Mouse (Mus musculus): ENCODE results near the gene Calcrl. TPM values are rescaled to one million over a fixed set of nuclear protein-coding genes. Genes with fewer than 3 reads are reported as not detected.

Calcrl gene
- polyA plus RNA-seq (2015; fragmentation: Nextera tagmentation; extraction: Ambion mirVana), result 14.2 TPM in 2 replicates

GRCm38 (mm10) chr2:84425138-84425537, at the start of gene Calcrl:
TSS of gene Calcrl (minus strand) at chr2:84425411.
- H3K9me3 ChIP-seq (ENCODE audit: control insufficient read depth), result no peaks in the 10 kb centered on the region
- TF ChIP-seq CTCF (IDR thresholded peaks at IDR 0.05; ENCODE audit: low read depth), result 0 out of 2 replicates have a peak, but pooled peaks have one; percentile 7
- H3K27me3 ChIP-seq (replicated peaks; ENCODE audit: control insufficient read depth, insufficient read depth, low read length), result no peaks in the 10 kb centered on the region
- peak within 1 kb of the TSS; percentile 54; the same call in 1 of the 2 replicates for H3K27ac ChIP-seq (ENCODE audit: low read depth, low read length)
- no peaks in the 10 kb centered on the region for H3K36me3 ChIP-seq (ENCODE audit: control insufficient read depth, insufficient read depth)
- H3K4me3 ChIP-seq (ENCODE audit: low read depth, low read length), result peak within 1 kb of the TSS; percentile 46
- peak within 1 kb of the TSS; percentile 71 for H3K4me2 ChIP-seq (replicated peaks; ENCODE audit: low read depth)
- H3K9ac ChIP-seq (ENCODE audit: low read depth, low read length), result peak within 1 kb of the TSS; percentile 44; the same call in 1 of the 2 replicates
- H3K4me1 ChIP-seq (replicated peaks; ENCODE audit: control insufficient read depth, insufficient read depth, low read length), result no peaks in the 10 kb centered on the region
- peak; percentile 69 for ATAC-seq
- WGBS, result under 1% methylated on average over 10 of the region's 10 CpGs

- no peak for TF ChIP-seq CTCF (IDR thresholded peaks at IDR 0.05; ENCODE audit: low read depth)
- no peak overlapping the region for H3K4me3 ChIP-seq (ENCODE audit: low read depth, low read length)
- WGBS, result 18% methylated on average over 6 of the region's 6 CpGs
- H3K4me1 ChIP-seq (replicated peaks; ENCODE audit: control insufficient read depth, insufficient read depth, low read length), result no peaks in the 10 kb centered on the region
- H3K9ac ChIP-seq (ENCODE audit: low read depth, low read length), result no peak overlapping the region
- ATAC-seq, result no peak
- H3K4me2 ChIP-seq (replicated peaks; ENCODE audit: low read depth), result no peak overlapping the region
- H3K9me3 ChIP-seq (ENCODE audit: control insufficient read depth), result no peaks in the 10 kb centered on the region
- peaks cover 5% of the 10 kb centered on the region; the same call in 1 of the 2 replicates for H3K36me3 ChIP-seq (ENCODE audit: control insufficient read depth, insufficient read depth)
- H3K27ac ChIP-seq (ENCODE audit: low read depth, low read length), result no peak overlapping the region
- no peaks in the 10 kb centered on the region for H3K27me3 ChIP-seq (replicated peaks; ENCODE audit: control insufficient read depth, insufficient read depth, low read length)
Measured at GRCm38 (mm10) chr2:84474651-84475050, 49.4 kb upstream of the Calcrl start.

GRCm38 (mm10) chr2:84473941-84474530, 48.8 kb upstream of the Calcrl start:
- Histone ChIP-seq H3K27me3 (replicated peaks; ENCODE audit: control insufficient read depth, insufficient read depth, low read length) (no peaks in the 10 kb centered on the region), H3K4me1 (replicated peaks; ENCODE audit: control insufficient read depth, insufficient read depth, low read length) (no peaks in the 10 kb centered on the region), H3K4me2 (replicated peaks; ENCODE audit: low read depth) (no peak overlapping the region), H3K4me3 (ENCODE audit: low read depth, low read length) (no peak overlapping the region), H3K36me3 (ENCODE audit: control insufficient read depth, insufficient read depth) (peaks cover 5% of the 10 kb centered on the region; the same call in 1 of the 2 replicates), H3K9me3 (ENCODE audit: control insufficient read depth) (no peaks in the 10 kb centered on the region), H3K9ac (ENCODE audit: low read depth, low read length) (no peak overlapping the region), H3K27ac (ENCODE audit: low read depth, low read length) (no peak overlapping the region)
- WGBS, result 69% methylated on average over 14 of the region's 14 CpGs
- no peak for ATAC-seq
- no peak for TF ChIP-seq CTCF (IDR thresholded peaks at IDR 0.05; ENCODE audit: low read depth)

- Histone ChIP-seq H3K36me3 (ENCODE audit: control insufficient read depth, insufficient read depth) (no peaks in the 10 kb centered on the region), H3K4me3 (ENCODE audit: low read depth, low read length) (no peak overlapping the region), H3K4me2 (replicated peaks; ENCODE audit: low read depth) (no peak overlapping the region), H3K27ac (ENCODE audit: low read depth, low read length) (no peak overlapping the region), H3K9ac (ENCODE audit: low read depth, low read length) (no peak overlapping the region), H3K4me1 (replicated peaks; ENCODE audit: control insufficient read depth, insufficient read depth, low read length) (no peaks in the 10 kb centered on the region), H3K9me3 (ENCODE audit: control insufficient read depth) (no peaks in the 10 kb centered on the region), H3K27me3 (replicated peaks; ENCODE audit: control insufficient read depth, insufficient read depth, low read length) (no peaks in the 10 kb centered on the region)
- ATAC-seq, result no peak
- WGBS, result 82% methylated on average over 4 of the region's 4 CpGs
- TF ChIP-seq CTCF (IDR thresholded peaks at IDR 0.05; ENCODE audit: low read depth), result no peak
Measured at GRCm38 (mm10) chr2:84467391-84467790, 42.2 kb upstream of the Calcrl start.

GRCm38 (mm10) chr2:84464956-84465355, 39.7 kb upstream of the Calcrl start:
- no peaks in the 10 kb centered on the region for H3K9me3 ChIP-seq (ENCODE audit: control insufficient read depth)
- TF ChIP-seq CTCF (IDR thresholded peaks at IDR 0.05; ENCODE audit: low read depth), result no peak
- H3K4me2 ChIP-seq (replicated peaks; ENCODE audit: low read depth), result no peak overlapping the region
- 26% methylated on average over 7 of the region's 7 CpGs for WGBS
- H3K4me3 ChIP-seq (ENCODE audit: low read depth, low read length), result no peak overlapping the region
- no peak overlapping the region for H3K9ac ChIP-seq (ENCODE audit: low read depth, low read length)
- H3K27ac ChIP-seq (ENCODE audit: low read depth, low read length), result no peak overlapping the region
- no peak for ATAC-seq
- H3K36me3 ChIP-seq (ENCODE audit: control insufficient read depth, insufficient read depth), result no peaks in the 10 kb centered on the region
- H3K27me3 ChIP-seq (replicated peaks; ENCODE audit: control insufficient read depth, insufficient read depth, low read length), result no peaks in the 10 kb centered on the region
- H3K4me1 ChIP-seq (replicated peaks; ENCODE audit: control insufficient read depth, insufficient read depth, low read length), result no peaks in the 10 kb centered on the region

- Histone ChIP-seq H3K36me3 (ENCODE audit: control insufficient read depth, insufficient read depth) (no peaks in the 10 kb centered on the region), H3K4me2 (replicated peaks; ENCODE audit: low read depth) (no peak overlapping the region), H3K9ac (ENCODE audit: low read depth, low read length) (no peak overlapping the region), H3K4me1 (replicated peaks; ENCODE audit: control insufficient read depth, insufficient read depth, low read length) (no peaks in the 10 kb centered on the region), H3K9me3 (ENCODE audit: control insufficient read depth) (no peaks in the 10 kb centered on the region), H3K4me3 (ENCODE audit: low read depth, low read length) (no peak overlapping the region), H3K27me3 (replicated peaks; ENCODE audit: control insufficient read depth, insufficient read depth, low read length) (no peaks in the 10 kb centered on the region), H3K27ac (ENCODE audit: low read depth, low read length) (no peak overlapping the region)
- no peak for ATAC-seq
- TF ChIP-seq CTCF (IDR thresholded peaks at IDR 0.05; ENCODE audit: low read depth), result no peak
- 84% methylated on average over 3 of the region's 3 CpGs for WGBS
Measured at GRCm38 (mm10) chr2:84462411-84462810, 37.2 kb upstream of the Calcrl start.

Measured in intestine, postnatal 0 days (tissue).